Mouse (Mus musculus) embryonic fibroblast, embryonic 13.5 days (primary cell): ENCODE data around the gene Nat10. TPM values are rescaled to one million over a fixed set of nuclear protein-coding genes. Genes with fewer than 3 reads are reported as not detected.

Experiments used
- H3K27ac ChIP-seq: 2 replicates; pipeline ENCODE4 v1.5.1; 2012; ENCODE audit warnings: low read length, control low read depth, inconsistent platforms; ENCODE audit not compliant: insufficient read depth
- H3K4me1 ChIP-seq: 2 replicates; pipeline ENCODE4 v1.6.1; 2011; ENCODE audit warnings: low read length; ENCODE audit not compliant: control insufficient read depth, insufficient read depth
- H3K4me3 ChIP-seq: 2 replicates; pipeline ENCODE4 v1.5.1; 2011; ENCODE audit warnings: mild to moderate bottlenecking, control low read depth, low read length; ENCODE audit not compliant: insufficient read depth
- CTCF ChIP-seq: IDR thresholded peaks from 2 replicates; pipeline ENCODE4 v1.5.1; 2011; ENCODE audit warnings: mild to moderate bottlenecking, control low read depth, low read length, moderate library complexity, borderline replicate concordance; ENCODE audit not compliant: insufficient read depth
- POLR2A ChIP-seq: IDR thresholded peaks from 2 replicates; pipeline ENCODE4 v1.6.1; 2011; ENCODE audit warnings: low read depth, mild to moderate bottlenecking, control low read depth, low read length, moderate library complexity
- polyA plus RNA-seq: library from polyadenylated mRNA; stranded (reverse); fragments of >200 nt; gene quantifications from 2 replicates; pipeline ENCODE4 v1.2.4, GENCODE M21; 2011; ENCODE audit warnings: low read depth; ENCODE audit not compliant: missing spikeins, insufficient read length

Nat10 gene
- polyA plus RNA-seq, 1 experiment = 32.9 TPM

DNA sequence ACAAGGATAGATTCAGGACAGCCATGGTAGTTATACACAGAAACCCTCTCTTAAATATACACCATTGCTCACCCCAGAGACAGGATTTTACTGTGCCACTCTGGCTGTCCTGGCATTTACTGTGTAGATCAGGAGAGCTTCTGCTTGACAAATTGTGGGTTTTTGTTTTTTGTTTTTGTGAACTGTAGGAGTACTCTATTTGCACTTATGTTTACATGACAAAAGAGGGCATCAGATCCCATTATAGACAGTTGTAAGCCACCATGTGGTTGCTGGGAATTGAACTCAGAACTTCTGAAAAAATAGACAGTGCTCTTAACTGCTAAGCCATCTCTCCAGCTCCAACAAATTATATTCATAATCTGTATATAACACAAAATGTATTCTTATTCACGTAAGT, 30.9 kb upstream of the Nat10 start:
- no peaks in the 10 kb centered on the region; the same call in 1 of the 2 replicates for H3K4me1 ChIP-seq
- no peak overlapping the region for H3K4me3 ChIP-seq
- H3K27ac ChIP-seq = no peak overlapping the region
- TF ChIP-seq POLR2A = no peak
- TF ChIP-seq CTCF = no peak

GRCm38 (mm10) chr2:103785735-103786134, 24.7 kb upstream of the Nat10 start:
- H3K4me3 ChIP-seq = no peak overlapping the region
- TF ChIP-seq CTCF (no peak), POLR2A (no peak)
- no peak overlapping the region for H3K27ac ChIP-seq
- H3K4me1 ChIP-seq = no peaks in the 10 kb centered on the region; the same call in 1 of the 2 replicates

GRCm38 (mm10) chr2:103784621-103785020, 23.6 kb upstream of the Nat10 start:
- Histone ChIP-seq H3K4me3 (no peak overlapping the region), H3K4me1 (no peaks in the 10 kb centered on the region)
- TF ChIP-seq POLR2A (no peak), CTCF (peak; percentile 30; the same call in 1 of the 2 replicates)

DNA sequence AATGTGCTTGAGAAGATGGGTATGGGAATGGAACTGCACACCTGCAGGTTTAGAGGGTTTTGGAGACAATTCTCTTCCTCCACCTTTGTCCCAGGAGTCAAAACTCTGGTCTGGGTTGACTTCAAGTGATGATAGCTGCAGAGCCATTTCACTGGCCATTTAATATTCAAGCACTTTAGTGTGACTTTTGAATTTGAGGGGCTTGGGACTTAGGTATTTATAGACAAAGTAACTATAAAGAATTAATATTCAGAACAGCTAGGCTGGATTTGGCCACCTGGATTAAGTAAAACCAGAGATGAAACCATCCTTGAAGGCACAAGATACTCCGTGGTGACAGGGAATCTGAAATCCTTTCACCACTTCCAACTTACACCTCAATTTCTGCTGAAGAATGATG, 1.4 kb upstream of the Nat10 start:
- TF ChIP-seq CTCF (no peak), POLR2A (no peak)
- Histone ChIP-seq H3K4me3 (no peak overlapping the region; the same call in 1 of the 2 replicates), H3K4me1 (peaks cover 4% of the 10 kb centered on the region; the same call in 1 of the 2 replicates), H3K27ac (no peak overlapping the region)

More at GRCm38 (mm10) chr2:103784621-103785020, 23.6 kb upstream of the Nat10 start:
- no peak overlapping the region for H3K27ac ChIP-seq

DNA sequence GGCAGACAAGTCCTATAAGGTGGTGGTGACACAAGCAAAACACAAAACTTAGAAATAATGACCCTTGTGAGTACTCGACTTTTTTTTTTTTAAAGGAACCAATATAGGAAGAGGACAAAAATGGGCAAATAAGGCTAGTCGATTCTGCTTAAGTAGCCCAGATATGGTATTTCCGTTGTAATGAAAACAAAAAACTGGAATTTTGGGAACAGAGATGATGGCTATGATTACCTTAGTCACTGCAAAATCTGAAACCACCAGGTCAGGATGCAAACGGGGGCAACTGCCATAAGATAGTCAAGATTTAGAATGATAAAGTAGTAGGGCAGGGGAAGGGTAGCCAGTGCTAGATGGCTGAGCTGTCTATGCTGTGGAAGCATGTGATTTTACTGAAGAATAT, 923 bp upstream of the Nat10 start:
- Histone ChIP-seq H3K4me1 (peaks cover 4% of the 10 kb centered on the region; the same call in 1 of the 2 replicates), H3K4me3 (no peak overlapping the region), H3K27ac (no peak overlapping the region)
- TF ChIP-seq CTCF = no peak
- TF ChIP-seq POLR2A = no peak

GRCm38 (mm10) chr2:103760421-103760820, 649 bp downstream of the Nat10 start:
- H3K27ac ChIP-seq = peak overlapping the region; percentile 5; the same call in 1 of the 2 replicates
- H3K4me3 ChIP-seq = peak overlapping the region; percentile 54
- TF ChIP-seq POLR2A (no peak; the same call in 1 of the 2 replicates), CTCF (no peak)
- peaks cover 4% of the 10 kb centered on the region; the same call in 1 of the 2 replicates for H3K4me1 ChIP-seq

DNA sequence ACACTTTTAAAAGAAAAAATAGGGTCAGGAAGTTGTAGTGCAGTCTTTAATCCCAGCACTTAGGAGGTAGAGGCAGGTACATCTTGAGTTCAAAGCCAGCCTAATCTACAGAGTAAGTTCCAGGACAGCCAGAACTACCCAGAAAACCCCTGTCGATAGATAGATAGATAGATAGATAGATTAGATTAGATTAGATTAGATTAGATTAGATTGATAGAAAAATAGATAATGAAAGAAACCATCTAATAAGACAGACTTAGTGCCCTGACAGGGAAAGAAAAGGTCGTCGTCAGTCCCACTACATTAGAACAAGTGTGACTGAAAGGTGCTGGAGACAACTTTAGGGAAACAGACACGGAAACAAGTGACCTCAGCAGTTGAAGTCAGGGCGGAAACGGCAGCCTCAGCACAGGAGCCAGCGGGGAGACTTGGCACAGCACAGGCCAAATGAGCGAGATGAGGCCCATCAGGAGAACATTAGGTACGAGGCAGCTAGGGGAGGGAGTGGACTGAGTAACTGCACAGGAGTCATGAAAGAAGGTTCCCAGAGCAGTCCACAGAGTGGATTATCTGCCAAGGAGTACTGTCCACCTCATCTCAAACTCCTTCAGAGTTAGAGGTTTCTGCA, 5.5 kb downstream of the Nat10 start:
- H3K4me3 ChIP-seq = no peak overlapping the region
- TF ChIP-seq POLR2A (no peak), CTCF (no peak)
- H3K27ac ChIP-seq = no peak overlapping the region
- H3K4me1 ChIP-seq = no peaks in the 10 kb centered on the region

GRCm38 (mm10) chr2:103754614-103755013, 6.5 kb downstream of the Nat10 start:
- no peak overlapping the region for H3K4me3 ChIP-seq
- no peak overlapping the region for H3K27ac ChIP-seq
- TF ChIP-seq CTCF (no peak), POLR2A (no peak)
- H3K4me1 ChIP-seq = no peaks in the 10 kb centered on the region

DNA sequence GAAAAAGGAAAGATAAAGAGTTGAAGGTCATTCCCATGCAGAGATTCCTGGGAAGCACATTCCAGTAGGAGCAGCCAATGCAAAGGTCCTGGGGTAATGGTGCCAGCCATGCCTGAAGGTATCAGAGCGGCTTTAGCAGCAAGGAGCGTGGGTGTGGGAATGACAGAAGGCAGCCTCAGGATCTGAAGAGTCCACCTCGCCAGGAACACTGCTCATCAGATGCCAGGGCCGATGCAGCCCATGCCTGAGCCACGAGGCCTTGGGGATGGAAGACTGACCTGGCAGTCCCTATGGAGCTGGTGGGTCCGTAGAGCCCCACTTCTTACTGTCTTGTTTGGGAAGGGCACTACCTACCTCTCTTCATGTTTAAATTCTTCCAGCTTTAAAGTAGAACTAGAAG, 9.3 kb downstream of the Nat10 start:
- Histone ChIP-seq H3K27ac (no peak overlapping the region), H3K4me1 (no peaks in the 10 kb centered on the region), H3K4me3 (no peak overlapping the region)
- TF ChIP-seq CTCF = no peak
- TF ChIP-seq POLR2A = no peak

- TF ChIP-seq CTCF (no peak), POLR2A (no peak)
- Histone ChIP-seq H3K4me3 (no peak overlapping the region), H3K4me1 (no peaks in the 10 kb centered on the region), H3K27ac (no peak overlapping the region)
Observed at GRCm38 (mm10) chr2:103749091-103749490, 12.0 kb downstream of the Nat10 start.

DNA sequence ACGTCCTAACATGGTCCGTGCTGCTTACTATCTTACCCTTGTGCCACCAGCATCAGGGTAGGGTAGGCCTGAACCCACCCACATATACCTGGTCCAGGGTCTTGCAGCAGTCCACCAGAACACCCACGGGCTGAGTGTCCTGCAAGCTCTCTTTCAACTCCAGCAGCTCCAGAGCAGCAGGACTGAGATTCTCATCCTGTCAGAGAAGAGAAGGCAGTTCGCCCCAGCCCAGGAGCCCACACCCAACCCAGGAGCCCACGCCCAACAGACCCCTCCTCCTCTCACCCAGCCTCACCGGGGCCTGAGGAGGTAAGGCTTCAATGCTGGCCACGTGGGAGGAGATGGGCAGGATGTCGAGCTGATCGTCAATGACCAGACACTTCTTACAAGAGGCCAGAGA, 13.2 kb downstream of the Nat10 start:
- H3K4me1 ChIP-seq = no peaks in the 10 kb centered on the region
- H3K27ac ChIP-seq = no peak overlapping the region
- TF ChIP-seq CTCF (no peak), POLR2A (no peak)
- H3K4me3 ChIP-seq = no peak overlapping the region
